Mouse (Mus musculus): ENCODE results near the gene Mtch1.
"Not testable (repeated sequence)": the region's sequence is repeated elsewhere in the genome, so short reads cannot be mapped to it uniquely, and the experiment has no call there.

Mtch1 gene

DNA sequence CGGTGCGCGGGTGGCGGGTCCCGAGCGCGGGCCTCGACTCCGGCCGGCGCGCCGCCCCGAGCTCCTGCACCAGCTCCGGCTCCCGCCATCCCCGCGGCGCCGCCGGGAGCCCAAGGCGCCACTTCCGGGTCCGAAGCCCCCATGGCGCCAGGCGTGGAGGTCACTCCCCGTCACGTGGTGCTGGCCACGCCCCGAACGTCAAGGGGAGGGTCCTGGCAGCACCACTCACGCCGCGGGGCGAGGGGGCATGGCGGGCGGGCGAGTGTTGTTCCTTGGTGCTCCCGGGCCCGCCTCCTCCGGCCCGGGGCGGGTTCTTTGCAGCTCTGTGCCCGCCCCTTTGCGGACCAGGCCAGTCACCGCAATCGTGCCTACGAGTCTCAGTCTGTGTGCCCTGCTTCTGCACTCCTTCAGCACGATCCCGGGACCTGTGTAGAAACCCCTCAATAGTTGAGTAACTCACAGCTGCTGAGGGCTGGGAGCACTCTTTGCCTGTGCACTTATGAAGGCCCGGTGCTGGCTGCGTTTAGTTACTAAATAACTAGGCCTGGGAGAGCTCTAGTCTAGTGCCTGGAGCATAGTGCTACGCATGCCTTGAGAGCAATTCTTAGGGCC lies at the start of gene Mtch1:
Mtch1 (minus strand) TSS at position 290 of the 612 bp plus-strand sequence.
- DNase-seq (ENCODE audit: low read depth), result peak; percentile 97

DNA sequence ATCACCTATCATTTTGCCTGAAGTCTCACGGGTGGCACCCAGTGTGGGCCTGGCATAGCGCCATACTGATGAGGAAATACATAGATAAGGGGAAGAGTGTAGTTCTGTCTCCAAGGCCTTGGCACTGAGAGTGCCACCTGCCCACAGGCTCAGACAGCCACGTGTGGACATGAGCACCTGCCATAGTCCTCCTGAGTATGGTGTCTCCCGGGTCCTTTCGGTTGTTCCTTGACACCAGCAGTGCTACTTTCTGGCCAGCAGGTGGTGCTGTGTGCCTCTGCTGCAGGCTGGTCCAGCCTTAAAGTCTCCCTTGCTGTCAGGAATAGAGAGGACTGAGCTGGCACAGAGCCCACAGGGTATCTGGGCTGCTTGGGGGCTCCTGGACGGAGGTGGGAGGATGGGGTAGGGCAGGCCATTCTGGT lies 49.1 kb upstream of the Mtch1 start:
- peak; percentile 93 for DNase-seq (ENCODE audit: low read depth)

DNA sequence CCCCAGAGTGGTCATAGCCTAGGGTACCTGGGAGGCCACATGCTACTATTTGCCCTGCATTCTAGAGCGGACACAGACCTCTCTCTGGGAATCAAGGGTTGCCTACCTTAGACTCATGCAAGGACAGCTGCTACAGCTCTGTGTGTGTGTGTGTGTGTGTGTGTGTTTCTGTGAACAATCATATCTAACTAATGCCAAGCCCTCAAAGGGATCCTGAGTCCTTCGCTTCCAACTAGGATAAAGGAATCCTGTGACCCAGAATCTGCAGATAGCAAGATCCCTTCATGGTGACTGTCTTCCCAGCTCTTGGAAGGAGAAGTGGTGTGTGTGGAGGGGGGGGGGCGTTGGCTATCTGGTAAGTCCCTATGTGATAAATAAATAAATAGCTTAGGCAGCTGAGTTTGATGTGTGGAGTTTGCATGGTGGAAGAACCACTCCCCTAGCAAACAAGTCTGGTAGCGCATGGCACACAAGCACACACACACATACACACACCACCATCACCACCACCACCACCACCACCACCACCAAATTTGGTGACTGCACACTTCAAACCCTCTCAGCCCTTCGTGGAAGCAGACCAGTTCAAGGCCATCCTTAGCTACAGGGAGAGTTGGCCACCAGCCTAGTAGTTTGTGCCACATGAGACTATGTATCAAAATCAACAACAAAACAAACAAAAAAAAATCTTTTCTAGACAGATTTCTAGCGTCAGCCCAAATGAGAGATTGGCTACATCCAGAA lies 48.5 kb upstream of the Mtch1 start:
- peak; percentile 68 for DNase-seq (ENCODE audit: low read depth)

DNA sequence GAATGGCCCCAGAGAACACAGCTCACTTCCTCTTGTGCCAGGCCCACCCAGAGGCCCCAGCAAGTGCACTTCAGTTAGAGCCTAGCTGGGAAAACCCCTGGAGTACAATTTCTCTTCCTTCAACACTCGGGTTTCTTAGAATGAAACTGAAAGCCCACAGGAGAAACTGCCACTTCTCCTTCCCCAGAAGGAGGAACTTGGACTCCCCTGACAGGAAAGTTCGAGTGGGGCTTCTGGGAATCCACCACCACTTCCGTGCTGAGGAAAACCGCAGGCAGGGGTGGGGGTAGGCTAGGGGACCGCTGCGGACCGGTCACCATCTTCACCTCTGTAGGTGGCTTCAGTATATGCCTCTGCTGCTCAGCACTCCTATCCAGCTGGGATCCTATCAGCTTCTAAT lies 47.6 kb upstream of the Mtch1 start:
- peak; percentile 90 for DNase-seq (ENCODE audit: low read depth)

DNA sequence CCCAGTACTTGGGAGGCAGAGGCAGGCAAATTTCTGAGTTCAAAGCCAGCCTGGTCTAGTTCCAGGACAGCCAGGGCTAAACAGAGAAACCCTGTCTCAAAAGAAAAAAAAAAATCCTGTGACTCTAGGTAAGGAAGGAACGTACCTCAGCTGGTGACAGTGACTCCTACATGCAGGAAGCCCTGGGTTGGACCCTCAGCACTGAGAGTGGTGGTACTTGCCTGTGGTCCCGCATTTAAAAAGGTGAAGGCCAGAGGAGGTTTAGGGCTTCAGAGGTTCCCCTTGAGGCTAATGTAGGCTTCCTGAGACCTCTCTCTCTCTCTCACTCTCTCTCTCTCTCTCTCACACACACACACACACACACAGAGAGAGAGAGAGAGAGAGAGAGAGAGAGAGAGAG lies 47.0 kb upstream of the Mtch1 start:
- not testable (repeated sequence) for DNase-seq (ENCODE audit: low read depth)

DNA sequence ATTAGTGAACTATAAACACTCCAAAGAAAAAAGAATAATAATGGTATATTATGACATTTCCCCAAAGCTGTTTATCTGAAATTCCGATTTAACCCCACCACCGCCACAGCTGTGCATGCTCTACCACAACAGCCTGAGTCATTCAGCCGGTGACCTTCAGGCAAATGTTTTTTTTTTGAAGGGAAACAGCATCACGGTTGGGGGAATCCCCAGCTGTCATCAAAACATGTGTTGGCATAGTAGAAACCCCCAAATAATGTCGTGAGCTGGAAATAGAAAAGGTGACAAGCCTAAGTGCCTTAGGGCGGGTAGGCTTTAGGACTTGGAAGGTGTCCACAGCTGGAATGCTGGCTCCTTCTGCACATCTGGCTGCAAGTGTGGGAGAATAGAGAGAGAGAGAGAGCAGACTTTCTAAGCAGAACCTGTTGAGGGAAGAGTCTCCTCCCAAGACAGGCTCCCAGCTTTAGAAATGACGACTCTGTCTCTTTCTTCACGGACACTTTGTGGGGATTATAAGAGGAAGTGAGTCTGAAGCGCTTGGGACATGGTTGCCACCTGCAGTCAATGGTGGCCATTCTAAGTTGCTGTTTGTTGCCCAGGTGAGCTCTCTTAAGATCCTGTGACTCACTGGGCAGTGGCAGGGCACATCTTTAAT lies 46.5 kb upstream of the Mtch1 start:
- peak; percentile 94 for DNase-seq (ENCODE audit: low read depth)

DNA sequence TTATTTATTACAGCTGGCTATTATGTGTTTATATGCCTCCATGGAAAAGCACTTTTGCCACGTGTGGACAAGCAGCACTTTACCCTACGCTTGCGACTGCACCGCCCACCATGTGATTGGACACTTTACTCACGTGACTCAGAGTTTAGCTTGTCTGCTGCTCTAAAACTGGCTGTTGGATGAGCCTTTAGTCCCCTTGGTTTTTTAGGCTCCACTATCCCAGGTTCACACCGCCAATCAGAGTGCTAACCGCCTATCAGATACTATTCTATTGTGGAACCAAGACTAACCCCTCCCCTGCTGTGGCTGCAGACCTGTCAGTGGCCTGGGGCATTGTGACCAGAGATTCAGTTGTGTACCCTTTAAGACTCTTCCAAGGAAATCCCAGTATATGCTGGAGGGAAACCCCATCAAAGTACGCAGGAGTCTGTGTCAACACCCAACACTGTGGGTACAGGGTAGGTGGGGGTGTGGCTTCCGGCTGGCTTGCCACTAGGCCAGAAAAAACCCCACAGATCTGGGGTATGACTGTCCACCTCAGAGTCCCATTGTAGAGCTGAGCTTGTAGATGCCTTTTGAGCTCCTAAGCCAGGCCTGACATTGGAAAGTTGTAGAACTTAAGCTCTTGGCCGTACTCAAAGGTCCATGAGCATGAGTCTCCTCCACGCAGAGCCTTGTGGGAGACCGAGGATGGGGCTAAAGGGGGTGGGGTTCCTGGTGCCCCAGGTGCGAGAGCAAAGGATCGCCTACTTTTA lies 45.8 kb upstream of the Mtch1 start:
- peak; percentile 83 for DNase-seq (ENCODE audit: low read depth)

DNA sequence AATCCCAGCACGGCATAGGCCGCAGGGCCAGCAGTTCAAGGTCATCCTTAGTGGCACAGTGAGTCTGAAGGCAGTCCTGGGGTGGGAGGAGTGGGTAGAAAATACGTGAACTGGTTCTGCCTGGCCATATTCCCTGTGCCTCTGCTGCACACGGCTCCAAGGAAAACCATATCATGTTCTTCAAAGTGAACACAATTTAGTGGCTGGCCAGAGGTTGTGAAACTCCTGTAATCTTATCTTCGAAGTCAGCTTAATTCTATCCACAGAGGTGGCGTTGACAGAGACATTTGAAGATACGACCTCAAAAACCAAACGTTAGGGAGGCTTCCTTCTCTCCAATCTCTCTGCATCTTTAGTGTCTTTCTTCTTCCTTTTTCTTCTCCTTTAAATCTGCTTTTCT lies 43.5 kb upstream of the Mtch1 start:
- peak; percentile 77 for DNase-seq (ENCODE audit: low read depth)

DNA sequence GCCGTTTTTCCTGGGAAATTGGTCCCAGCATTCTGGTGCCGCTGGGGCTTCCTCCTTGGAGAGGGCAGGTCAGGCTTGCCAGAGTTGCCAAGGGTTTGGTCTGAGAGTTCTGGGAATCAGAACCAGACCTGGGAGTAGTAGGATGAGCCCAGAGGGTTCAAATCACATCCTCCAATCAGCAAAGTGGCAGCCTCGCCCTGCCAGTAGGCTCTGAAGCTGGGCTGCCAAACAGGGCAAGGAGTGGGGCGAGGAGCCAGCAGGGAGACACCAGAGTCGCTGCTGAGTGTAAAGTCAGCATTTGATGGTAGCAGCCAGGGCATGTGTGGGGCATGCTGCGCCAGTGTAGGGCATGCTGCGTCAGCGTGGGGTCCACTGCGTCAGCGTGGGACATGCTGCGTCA lies 41.2 kb upstream of the Mtch1 start:
- no peak for DNase-seq (ENCODE audit: low read depth)

DNA sequence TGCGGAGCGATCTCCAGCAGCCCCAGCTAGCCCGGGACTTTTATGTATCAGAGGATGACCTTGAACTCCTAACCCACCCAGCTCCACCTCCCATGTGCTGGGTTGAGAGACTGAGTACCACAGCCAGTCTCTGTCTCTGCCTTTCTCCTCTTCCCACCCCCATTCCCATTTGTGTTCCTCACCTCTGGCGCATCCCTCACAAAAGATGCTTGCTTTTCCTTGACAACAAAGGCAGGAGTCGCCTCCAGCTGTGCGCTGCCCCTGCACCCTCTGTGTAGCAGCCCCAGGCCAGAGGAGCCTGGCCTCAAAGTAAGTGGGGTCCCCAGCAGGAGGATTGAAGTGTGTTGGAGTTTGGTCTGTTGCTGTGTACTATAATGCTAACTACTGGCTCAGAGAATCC lies 38.0 kb upstream of the Mtch1 start:
- no peak for DNase-seq (ENCODE audit: low read depth)

DNA sequence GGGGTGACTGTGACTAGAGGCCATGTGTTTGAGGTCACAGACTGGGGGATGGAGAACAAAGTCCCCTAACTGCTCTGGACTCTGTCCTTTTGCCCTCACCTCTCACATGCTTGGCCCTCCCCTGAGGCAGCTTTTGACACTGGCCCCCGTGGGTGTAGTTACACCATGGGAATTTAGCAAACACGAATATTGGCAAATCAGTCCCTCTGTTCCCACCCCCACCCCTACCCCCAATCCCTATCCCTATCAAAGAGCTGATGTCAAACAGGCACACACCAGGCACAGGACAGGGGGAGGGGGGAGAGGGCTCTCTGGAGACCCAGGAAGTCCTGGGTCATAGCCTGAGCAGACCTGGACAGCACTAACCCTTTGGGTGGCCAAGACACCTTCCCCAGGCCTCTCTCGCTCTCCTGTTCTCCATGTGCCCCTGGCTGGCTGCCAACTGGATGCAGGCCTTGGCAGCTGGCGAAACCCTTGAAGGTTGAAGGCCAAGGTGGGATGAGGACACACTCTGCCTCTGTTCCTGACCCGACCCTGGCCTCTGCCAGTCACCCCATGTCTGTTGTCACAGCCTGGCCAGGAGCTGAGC lies 37.2 kb upstream of the Mtch1 start:
- DNase-seq (ENCODE audit: low read depth), result no peak

DNA sequence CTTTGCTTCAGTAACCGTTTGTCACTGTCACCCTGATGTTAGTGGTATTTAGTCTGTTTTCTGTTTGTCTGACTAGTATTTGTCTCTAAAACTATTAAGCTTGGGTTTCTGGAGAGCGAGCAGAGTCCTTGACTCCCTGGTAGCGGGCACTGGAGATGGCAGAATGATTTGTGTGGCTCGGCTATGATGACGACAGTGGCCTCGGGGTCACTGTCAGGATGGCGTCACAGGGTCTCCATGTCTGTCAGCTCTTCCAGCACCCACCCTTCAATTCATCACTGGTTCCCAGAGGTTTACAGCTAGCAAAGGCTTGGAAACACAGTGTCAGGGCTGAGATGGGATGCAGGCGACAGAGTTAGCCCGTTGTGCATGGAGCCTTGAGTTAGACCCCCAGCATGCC lies 36.2 kb upstream of the Mtch1 start:
- no peak for DNase-seq (ENCODE audit: low read depth)

DNA sequence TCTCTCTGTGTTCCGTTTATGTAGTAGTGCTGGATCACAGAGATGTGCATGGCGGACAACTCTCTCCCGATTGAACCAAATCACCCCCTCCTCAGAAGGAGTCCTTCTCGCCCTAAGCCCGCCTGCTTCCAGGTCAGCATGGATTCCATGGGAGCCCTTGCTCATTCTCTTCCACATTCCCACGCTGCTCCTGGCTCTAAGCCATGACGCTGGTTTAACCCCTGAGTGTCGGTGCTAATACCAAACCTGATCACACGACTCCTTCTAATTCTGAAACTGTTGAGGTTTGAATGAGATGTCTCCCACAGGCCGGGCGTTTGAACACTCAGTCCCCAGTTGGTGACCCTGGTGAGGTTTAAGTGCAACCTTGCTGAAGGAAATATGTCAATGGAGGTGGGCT lies 34.7 kb upstream of the Mtch1 start:
- DNase-seq (ENCODE audit: low read depth), result no peak

DNA sequence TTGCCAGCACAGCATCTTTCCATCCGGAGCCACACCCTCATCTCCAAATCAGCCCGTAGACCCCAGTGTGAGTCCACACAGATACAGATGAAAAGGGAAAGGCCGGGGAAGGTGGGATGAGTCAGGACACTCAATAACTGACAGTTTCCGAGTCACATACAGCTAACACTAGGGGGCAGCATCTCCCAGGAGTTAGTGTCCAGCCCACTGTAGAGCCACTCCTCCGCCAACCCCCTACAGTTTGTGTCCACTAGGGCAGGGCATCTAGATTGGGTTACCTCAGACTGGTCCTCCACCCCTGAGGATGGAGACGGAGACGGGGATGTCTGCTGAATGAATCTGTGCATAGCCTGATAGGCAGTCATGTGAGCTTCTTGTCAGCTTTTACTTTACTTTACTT lies 33.7 kb upstream of the Mtch1 start:
- DNase-seq (ENCODE audit: low read depth), result peak; percentile 91

DNA sequence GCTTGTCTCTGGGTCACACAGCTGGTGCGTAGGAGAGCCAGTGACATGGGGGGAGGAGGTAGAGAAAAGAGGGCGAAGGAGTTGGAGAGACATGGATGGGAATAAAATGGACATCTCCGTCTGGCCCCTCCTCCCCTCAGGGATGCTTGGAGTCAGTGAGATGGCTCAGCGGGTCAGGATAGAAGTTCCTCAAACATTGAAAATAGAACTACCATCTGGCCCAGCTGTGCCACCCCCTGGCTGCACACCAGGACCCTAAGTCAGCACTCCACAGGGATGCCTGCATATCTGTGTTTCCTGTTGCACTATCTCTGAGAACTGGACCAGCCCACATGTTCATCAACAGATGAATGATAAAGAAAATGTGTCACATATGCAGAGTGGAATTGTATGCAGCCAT lies 32.5 kb upstream of the Mtch1 start:
- no peak for DNase-seq (ENCODE audit: low read depth)

DNA sequence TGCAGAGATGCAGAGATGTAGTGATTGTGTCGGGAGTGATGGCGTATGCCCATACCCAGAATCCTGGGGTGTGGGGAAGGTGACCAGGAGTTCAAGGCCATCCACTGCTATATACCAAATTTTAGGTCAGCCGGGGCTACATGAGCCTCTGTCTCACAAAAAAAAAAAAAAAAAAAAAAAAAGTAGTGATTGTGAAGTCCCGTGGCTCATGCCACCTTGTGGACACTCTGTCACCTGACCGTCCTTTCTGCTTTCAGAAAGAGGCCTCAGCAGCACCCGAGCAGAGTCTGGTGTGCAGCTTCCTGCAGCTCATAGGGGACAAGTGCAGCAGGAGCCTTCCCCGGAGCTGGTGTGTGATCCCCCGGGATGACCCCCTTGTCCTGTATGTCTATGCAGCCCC lies 30.3 kb upstream of the Mtch1 start:
- peak; percentile 53 for DNase-seq (ENCODE audit: low read depth)

DNA sequence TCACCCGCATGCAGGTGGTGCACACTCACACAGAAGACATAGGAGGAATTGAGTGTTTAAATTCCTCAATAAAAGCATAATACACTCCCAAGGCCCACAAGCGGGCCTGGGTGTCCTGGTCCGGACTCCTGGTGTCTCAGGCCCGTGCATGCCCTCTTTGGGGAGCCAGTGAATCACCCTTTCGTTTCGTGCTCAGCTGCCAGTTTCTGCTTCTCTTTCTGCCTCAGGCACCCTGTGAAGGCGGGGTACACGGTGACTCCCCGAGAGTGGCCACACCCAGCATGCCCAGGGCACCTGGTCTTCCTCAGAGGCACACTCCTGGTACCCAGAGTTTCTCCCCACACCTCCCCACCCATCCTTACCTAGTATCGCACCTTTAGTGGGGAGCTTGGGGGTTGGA lies 28.1 kb upstream of the Mtch1 start:
- no peak for DNase-seq (ENCODE audit: low read depth)

DNA sequence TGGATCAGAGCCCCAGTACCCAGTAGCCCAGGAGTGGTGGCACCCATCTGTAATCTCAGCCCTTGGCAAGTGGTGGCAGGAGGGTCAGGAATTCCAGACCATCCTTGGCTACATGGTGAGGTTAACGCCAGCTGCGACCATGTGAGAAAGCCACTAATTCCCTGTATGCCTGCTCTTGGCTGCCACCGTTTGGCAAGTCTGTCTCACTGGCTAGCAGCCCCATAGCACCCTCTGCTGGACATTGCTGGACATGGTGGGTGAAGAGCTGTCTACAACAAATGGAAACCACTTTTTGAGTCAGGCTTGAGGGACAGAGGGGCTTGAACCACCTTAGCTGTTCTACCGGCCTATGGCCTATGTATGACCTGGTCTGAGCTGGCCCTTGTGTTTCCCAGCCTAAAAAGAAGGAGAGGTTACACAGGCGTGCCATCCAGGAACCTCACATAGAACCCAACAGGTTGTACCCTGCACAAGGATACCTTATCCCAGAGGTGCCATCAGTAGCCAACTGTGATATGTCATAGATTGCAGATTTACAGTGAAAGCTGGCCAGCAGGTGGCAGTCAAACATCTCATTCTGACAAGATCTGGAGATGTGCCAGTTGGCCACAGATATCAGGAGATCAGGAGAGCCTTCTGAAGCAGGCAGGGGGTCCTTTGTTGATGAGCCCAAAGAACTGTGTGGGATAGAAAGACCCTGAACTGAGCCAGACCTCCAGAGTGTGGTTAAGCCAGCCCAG lies 23.4 kb upstream of the Mtch1 start:
- DNase-seq (ENCODE audit: low read depth), result peak; percentile 94

DNA sequence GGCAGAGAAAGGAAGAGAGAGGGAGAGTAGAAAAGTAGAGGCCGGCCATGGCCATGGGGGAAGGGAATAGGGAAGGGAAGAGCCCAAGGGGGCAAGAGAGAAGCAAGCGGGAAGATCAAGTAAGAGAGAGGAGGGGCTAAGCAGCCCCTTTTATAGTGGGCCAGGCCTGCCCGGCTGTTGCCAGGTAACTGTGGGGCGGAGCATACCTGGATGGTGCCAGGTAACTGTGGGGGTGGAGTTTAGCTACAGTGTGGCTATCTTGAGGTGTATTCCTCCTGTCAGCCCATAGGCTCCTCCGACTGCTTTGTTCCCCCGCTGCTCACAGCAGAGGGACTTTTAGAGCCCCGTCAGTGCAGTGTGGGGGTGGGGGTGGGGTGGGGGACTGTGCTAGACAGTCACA lies 21.0 kb upstream of the Mtch1 start:
- no peak for DNase-seq (ENCODE audit: low read depth)

DNA sequence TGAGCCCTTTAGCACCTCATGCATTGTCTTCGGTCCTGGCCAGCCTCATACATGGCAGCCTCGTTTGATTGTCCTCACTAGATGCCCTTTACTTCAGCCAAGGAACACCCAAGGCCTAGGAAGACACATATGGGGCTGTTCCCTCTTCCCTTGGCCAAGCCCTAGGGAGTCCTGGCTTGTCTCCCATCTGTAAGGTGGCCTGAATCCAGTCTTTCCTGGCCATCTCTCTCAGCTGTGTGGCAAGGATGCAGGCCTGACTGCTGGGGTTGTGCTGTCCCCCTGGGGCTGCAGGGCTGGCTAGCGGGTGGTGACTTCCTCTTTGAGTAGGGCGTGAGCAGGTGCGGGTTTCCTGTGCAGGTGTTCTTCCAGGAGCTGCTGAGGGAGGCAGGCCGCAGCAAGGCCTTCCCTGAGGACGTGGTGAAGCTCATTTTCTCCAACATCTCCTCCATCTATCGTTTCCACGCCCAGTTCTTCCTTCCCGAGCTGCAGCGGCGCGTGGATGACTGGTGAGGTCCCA lies 17.4 kb upstream of the Mtch1 start:
- no peak for DNase-seq (ENCODE audit: low read depth)

DNA sequence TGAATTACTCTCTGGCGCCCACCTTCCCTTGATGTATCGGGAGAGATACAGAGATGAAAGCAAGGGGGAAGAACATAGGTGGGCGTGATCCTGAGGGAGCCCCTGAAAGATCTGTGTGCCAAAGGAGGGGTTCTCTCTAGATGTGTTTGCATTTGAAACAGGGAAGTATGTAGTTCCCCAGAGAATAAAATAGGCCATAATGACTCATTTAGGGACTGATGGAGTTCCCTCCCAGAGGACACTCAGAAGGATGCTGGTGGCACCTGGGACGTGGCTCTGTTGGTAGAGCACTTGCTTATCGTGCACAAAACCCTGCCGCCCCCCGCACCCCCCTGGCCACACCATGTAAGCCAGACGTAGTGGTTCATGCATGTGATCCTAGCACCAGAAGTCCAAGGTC lies 15.4 kb upstream of the Mtch1 start:
- no peak for DNase-seq (ENCODE audit: low read depth)

Measured in 416B (cell line).